Mouse (Mus musculus) megakaryocyte-erythroid progenitor cell, adult 5-6 weeks (primary cell): ENCODE measurements around the gene Trim69. TPM values are rescaled to one million over a fixed set of nuclear protein-coding genes. Genes with fewer than 3 reads are reported as not detected.

ENCODE experiments used
- ATAC-seq: replicated peaks from 2 replicates; pipeline ENCODE4 v1.8.0; 2016; ENCODE audit warnings: mild to moderate bottlenecking, inconsistent platforms; ENCODE audit not compliant: severe bottlenecking, poor library complexity, low FRiP score, low TSS enrichment
- total RNA-seq, 2 experiments: library from RNA; stranded (forward) in 1 of 2; stranded (reverse) in 1 of 2; fragments of 200-1000, 215-1000 nt in 1 of 2; fragments of >200 nt in 1 of 2; fragmentation: Nextera tagmentation in 1 of 2; gene quantifications; 2 replicates each; pipeline ENCODE4 v1.2.3; 2014 to 2017

Gene Trim69
- total RNA-seq, 2 experiments from 2014 or later: 1.1 TPM; not detected in 1

- no peak for ATAC-seq
Observed at GRCm38 (mm10) chr2:122191849-122192248, 31.3 kb downstream of the Trim69 start.

GRCm38 (mm10) chr2:122194509-122194929 is 34.0 kb downstream of the Trim69 start:
- ATAC-seq: peak; percentile 83

- no peak for ATAC-seq
Observed at GRCm38 (mm10) chr2:122201501-122201900, 41.0 kb downstream of the Trim69 start.

DNA sequence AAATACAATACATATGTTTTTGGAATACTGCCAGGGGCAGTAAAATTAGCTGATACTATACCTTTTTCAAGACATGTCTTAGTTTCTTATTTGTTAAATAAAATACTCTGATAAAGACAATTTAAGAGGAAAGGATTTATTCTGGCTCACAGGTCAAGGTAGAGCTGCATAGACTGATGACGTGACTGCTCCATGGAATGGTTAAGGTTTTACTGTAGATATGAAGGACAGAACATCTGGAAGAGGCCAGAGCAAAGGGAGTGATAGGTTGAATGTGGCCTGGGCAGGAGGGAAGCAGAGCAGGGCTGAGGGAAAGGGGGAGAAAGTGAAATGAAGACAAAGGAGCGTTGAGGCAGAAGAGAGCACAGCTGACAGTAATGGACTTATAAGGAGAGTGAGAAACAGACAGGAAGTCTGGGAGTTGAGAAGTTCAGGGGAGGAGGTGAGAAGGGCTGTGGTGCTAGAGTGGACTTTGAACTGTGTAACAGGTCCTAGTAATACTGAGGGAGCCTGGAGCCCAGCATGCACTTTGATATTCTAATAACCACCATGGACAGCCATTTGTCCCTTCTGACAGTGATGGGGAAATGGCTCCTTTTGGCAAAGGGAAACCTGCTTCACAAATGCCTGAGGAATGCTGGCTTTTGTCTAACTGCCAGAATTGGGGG is 46.1 kb downstream of the Trim69 start:
- no peak for ATAC-seq

DNA sequence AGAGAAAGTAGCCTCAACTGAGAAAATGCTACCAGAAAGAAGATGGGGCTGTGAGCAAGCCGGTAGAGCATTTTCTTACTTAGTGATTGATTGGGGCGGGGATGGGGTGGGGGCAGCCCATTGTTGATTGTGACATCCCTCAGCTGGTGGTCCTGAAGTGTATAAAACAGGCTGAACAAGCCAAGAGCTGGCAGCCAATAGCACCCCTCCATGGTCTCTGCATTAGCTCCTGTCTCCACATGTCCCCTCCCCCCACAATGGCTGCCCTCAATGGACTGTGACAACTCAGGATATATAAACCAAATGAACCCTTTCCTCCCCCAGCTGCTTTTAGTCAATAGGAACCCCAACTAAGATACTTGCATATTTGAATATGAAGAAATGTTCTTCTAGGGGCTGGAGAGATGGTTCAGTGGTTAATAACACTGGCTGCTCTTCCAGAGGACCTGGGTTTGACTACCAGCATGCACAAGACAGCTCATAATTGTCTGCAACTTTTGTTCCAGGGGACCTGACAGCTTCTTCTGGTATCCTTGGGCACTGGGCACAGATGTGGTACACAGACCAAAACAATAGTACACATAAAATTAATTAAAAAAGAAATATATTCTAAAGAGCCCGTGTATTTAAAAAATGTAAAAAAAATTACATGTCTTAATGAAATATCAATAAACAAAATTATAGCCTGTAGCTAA is 50.2 kb downstream of the Trim69 start:
- no peak for ATAC-seq

DNA sequence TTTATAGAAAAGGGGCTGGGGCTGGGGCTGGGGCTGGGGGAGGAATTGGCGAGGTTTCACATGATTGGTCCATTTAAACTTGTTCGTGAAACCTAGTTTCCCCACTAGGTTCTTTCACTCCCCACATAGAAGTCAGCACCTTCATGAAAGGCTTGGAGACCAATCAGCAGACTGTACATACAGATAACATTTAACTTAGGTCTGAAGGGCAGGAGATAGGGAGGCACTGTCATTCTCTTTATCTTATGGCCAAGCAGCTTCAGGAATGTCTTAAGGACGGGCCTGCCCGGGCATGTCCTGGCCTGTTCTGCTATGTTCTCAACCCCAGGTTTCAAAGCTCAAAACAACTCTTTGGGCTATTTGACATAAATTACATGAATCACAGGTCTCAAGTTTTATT is 56.6 kb downstream of the Trim69 start:
- peak; percentile 90 for ATAC-seq

GRCm38 (mm10) chr2:122218234-122218633 is 57.7 kb downstream of the Trim69 start:
- ATAC-seq: no peak

DNA sequence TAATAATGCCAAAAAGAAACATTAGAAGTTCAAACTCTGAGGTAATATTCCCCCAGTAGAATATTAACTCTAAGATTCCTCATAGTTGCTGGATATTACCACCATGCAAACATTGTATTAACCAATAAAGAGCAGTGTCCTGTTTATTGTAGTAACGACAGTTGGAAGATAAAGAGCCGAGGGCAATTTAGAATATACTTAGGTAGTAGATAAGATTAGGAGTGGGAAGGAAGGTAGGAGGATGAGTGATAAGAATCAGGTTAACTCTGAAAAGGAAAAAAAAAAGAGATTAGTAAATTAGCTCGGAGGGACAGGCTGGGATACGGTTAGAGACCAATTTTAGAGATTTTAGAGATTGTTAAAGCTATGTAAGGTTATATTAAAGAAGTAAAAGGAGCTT is 60.9 kb downstream of the Trim69 start:
- no peak for ATAC-seq

- ATAC-seq: no peak
Observed at GRCm38 (mm10) chr2:122221798-122222197, 61.3 kb downstream of the Trim69 start.

DNA sequence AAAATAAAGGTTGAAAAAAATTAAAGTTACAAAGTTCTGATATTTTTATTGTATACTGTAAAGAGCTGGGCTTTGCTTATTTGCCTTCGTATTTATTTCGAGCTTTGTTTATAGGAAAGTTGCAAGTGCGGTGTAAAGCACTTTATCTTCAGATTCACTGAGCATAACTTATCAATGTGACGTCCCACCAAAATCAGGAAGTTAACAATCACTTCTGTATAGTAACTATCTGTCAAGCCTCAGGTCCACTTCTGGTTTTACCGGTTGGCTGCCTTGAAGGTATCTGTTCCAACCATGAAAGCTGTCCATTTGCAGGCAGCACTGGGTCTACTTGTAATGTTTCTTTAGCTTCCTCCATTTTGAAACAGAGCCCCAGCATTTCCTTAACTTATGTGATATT is 61.8 kb downstream of the Trim69 start:
- 0 out of 2 replicates have a peak, but pooled peaks have one; percentile 32 for ATAC-seq

GRCm38 (mm10) chr2:122223654-122224053 is 63.2 kb downstream of the Trim69 start:
- peak; percentile 64 for ATAC-seq

Other genes starting within 250 kb of the Trim69 start
- gene Ctdspl2, start 204.7 kb upstream of the Trim69 start, total RNA-seq (2014; fragmentation: Nextera tagmentation): 34.2 and 37.9 TPM in 2 replicates
- 62.2 and 78.4 TPM in 2 replicates for gene Ctdspl2, start 204.7 kb upstream of the Trim69 start, total RNA-seq (2017)
- not detected in 2 replicates for gene Mageb3, start 204.6 kb upstream of the Trim69 start, total RNA-seq (2014; fragmentation: Nextera tagmentation)
- gene Mageb3, start 204.6 kb upstream of the Trim69 start, total RNA-seq (2017): 0.52 and 0.72 TPM in 2 replicates
- 32.2 and 35.0 TPM in 2 replicates for gene Eif3j1, start 132.2 kb upstream of the Trim69 start, total RNA-seq (2014; fragmentation: Nextera tagmentation)
- 42.7 and 46.7 TPM in 2 replicates for gene Eif3j1, start 132.2 kb upstream of the Trim69 start, total RNA-seq (2017)
- gene Spg11, start 42.3 kb upstream of the Trim69 start, total RNA-seq (2014; fragmentation: Nextera tagmentation): 9.8 and 13.1 TPM in 2 replicates
- 9.8 and 11.7 TPM in 2 replicates for gene Spg11, start 42.3 kb upstream of the Trim69 start, total RNA-seq (2017)
- gene B2m, start 13.0 kb upstream of the Trim69 start, total RNA-seq (2014; fragmentation: Nextera tagmentation): 1,448 and 1,509 TPM in 2 replicates
- 1,672 and 1,891 TPM in 2 replicates for gene B2m, start 13.0 kb upstream of the Trim69 start, total RNA-seq (2017)
- not detected in 2 replicates for gene Patl2, start 25.5 kb downstream of the Trim69 start, total RNA-seq (2014; fragmentation: Nextera tagmentation)
- gene Patl2, start 25.5 kb downstream of the Trim69 start, total RNA-seq (2017): not detected in 2 replicates
- gene Terb2, start 25.6 kb downstream of the Trim69 start, total RNA-seq (2014; fragmentation: Nextera tagmentation): not detected in 2 replicates
- gene Terb2, start 25.6 kb downstream of the Trim69 start, total RNA-seq (2017): not detected in 2 replicates
- gene Sord, start 74.0 kb downstream of the Trim69 start, total RNA-seq (2014; fragmentation: Nextera tagmentation): 89.6 and 95.4 TPM in 2 replicates
- 115 and 122 TPM in 2 replicates for gene Sord, start 74.0 kb downstream of the Trim69 start, total RNA-seq (2017)
- gene Duox2, start 137.7 kb downstream of the Trim69 start, total RNA-seq (2014; fragmentation: Nextera tagmentation): not detected in 2 replicates
- gene Duox2, start 137.7 kb downstream of the Trim69 start, total RNA-seq (2017): not detected in 2 replicates
- not detected in 2 replicates for gene Duoxa2, start 138.2 kb downstream of the Trim69 start, total RNA-seq (2014; fragmentation: Nextera tagmentation)
- gene Duoxa2, start 138.2 kb downstream of the Trim69 start, total RNA-seq (2017): not detected in 2 replicates
- gene Duoxa1, start 153.0 kb downstream of the Trim69 start, total RNA-seq (2014; fragmentation: Nextera tagmentation): not detected in 2 replicates
- not detected in 2 replicates for gene Duoxa1, start 153.0 kb downstream of the Trim69 start, total RNA-seq (2017)
- not detected in 2 replicates for gene Duox1, start 155.0 kb downstream of the Trim69 start, total RNA-seq (2014; fragmentation: Nextera tagmentation)
- gene Duox1, start 155.0 kb downstream of the Trim69 start, total RNA-seq (2017): not detected in 2 replicates
- 5.2 and 8.7 TPM in 2 replicates for gene Shf, start 208.5 kb downstream of the Trim69 start, total RNA-seq (2014; fragmentation: Nextera tagmentation)
- gene Shf, start 208.5 kb downstream of the Trim69 start, total RNA-seq (2017): 1.6 and 13.8 TPM in 2 replicates